Mouse (Mus musculus): Measurements from ENCODE around the gene Abcd3.

DNA sequence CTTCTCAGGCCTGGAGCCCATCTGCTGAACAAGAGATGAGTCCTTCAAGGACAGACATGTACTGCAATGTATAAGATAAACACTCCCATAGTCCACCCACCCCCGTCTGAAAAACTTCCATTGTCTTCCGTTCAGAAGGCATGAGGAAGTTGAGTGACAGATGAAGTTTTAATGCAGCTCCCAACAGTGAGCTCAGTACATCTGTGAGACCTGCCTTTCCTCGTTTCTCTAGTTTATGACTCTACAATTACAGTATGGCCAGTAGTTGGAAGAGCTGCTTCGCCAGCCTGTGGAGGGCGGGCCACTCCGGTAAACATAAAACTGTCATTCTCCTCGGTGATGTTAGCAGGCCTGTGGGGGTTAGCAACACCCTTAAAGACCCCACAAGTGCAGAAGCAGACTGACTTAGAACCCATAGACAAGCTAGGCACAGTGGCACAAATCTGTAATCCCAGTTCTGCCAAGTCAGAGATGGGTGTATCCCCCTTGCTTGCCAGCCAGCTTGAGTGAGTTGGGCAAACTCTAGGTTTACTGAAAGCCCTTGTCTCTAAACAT is 27.3 kb upstream of the Abcd3 start:
- no peak for TF ChIP-seq CTCF (IDR thresholded peaks at IDR 0.05; ENCODE audit: low read depth, low read length)
- TF ChIP-seq POLR2A (IDR thresholded peaks at IDR 0.05; ENCODE audit: extremely low read depth, insufficient read depth, low read length) = no peak
